Mouse (Mus musculus): ENCODE results near the gene Vmn2r52. TPM values are rescaled to one million over a fixed set of nuclear protein-coding genes. Genes with fewer than 3 reads are reported as not detected.
"Not testable (repeated sequence)": the region's sequence is repeated elsewhere in the genome, so short reads cannot be mapped to it uniquely, and the experiment has no call there.

The Vmn2r52 gene
- not detected in 2 replicates for polyA plus RNA-seq (2015; fragmentation: Nextera tagmentation; extraction: Ambion mirVana)

DNA sequence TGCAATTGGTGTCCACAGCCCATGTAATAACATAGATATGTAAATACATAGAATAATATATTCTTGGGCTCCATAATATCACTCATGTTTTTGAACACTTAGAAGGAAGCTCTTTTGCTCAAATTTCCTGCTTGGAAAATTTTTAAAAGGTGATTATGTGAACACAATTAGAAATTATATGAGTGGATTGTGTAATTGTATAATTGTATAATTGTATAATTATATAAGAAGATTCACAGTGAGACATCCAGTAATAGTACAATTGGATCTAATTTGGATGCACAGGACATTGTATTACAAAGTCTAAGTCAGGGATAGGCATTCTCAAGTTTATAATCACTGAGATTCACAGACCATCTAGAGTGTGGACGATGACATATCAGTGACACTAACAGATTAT, at the start of gene Vmn2r52:
Gene Vmn2r52 (minus strand): TSS at position 101 of the 400 bp plus-strand sequence.
- Histone ChIP-seq H3K27me3 (ENCODE audit: insufficient read depth, low read length) (no peaks in the 10 kb centered on the region), H3K4me3 (ENCODE audit: low read depth, low read length) (no peak within 1 kb of the TSS), H3K4me2 (ENCODE audit: low read depth, low read length) (no peak within 1 kb of the TSS), H3K36me3 (replicated peaks; ENCODE audit: insufficient read depth, low read length) (no peaks in the 10 kb centered on the region), H3K9ac (replicated peaks) (no peak within 1 kb of the TSS), H3K9me3 (ENCODE audit: low read length) (no peaks in the 10 kb centered on the region), H3K27ac (ENCODE audit: low read depth) (no peak within 1 kb of the TSS), H3K4me1 (ENCODE audit: insufficient read depth) (no peaks in the 10 kb centered on the region)
- no peak for TF ChIP-seq EP300 (IDR thresholded peaks at IDR 0.05; ENCODE audit: low read depth)
- TF ChIP-seq CTCF (IDR thresholded peaks at IDR 0.05; ENCODE audit: low read depth): no peak
- 67% methylated on average over 1 of the region's 1 CpGs for WGBS (ENCODE audit: insufficient replicate concordance)
- DNase-seq (no peak), ATAC-seq (no peak)

DNA sequence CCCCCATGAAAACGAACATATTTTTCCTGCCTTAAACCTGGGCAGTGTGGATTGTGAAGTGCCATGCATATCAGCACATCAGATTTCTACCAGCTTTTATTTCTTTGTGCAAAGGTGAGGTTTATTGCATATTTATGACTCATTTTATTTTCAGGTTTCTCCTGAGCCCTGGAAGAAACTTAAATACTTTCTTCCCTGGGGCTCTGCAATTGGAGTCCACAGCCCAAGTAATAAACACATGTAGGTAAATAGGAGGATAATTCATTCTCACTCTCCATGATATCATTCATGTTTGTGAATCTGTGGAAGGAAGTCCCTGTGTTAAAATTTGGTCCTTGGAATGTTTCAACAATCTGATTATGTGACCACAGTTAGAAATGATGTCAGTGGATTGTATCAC, 70.7 kb downstream of the Vmn2r52 start, which contains the start of gene Vmn2r51:
Gene Vmn2r51 (minus strand): TSS at position 101 of the 400 bp plus-strand sequence.
- not testable (repeated sequence) for H3K9me3 ChIP-seq (ENCODE audit: low read length); H3K36me3 ChIP-seq (replicated peaks; ENCODE audit: insufficient read depth, low read length); H3K4me1 ChIP-seq (ENCODE audit: insufficient read depth); H3K4me3 ChIP-seq (ENCODE audit: low read depth, low read length); ATAC-seq; DNase-seq; H3K27ac ChIP-seq (ENCODE audit: low read depth); H3K4me2 ChIP-seq (ENCODE audit: low read depth, low read length); H3K9ac ChIP-seq (replicated peaks); H3K27me3 ChIP-seq (ENCODE audit: insufficient read depth, low read length)
- WGBS (ENCODE audit: insufficient replicate concordance): 51% methylated on average over 1 of the region's 1 CpGs

Other genes starting within 250 kb of the Vmn2r52 start
- not detected in 2 replicates for gene Vmn2r48, start 223.0 kb downstream of the Vmn2r52 start, polyA plus RNA-seq (2015; fragmentation: Nextera tagmentation; extraction: Ambion mirVana)
- gene Vmn2r49, start 184.3 kb downstream of the Vmn2r52 start, polyA plus RNA-seq (2015; fragmentation: Nextera tagmentation; extraction: Ambion mirVana): not detected in 2 replicates
- not detected in 2 replicates for gene Vmn2r50, start 123.3 kb downstream of the Vmn2r52 start, polyA plus RNA-seq (2015; fragmentation: Nextera tagmentation; extraction: Ambion mirVana)
- not detected in 2 replicates for gene Vmn2r51, start 70.8 kb downstream of the Vmn2r52 start, polyA plus RNA-seq (2015; fragmentation: Nextera tagmentation; extraction: Ambion mirVana)
- gene Vmn1r66, start 101.4 kb upstream of the Vmn2r52 start, polyA plus RNA-seq (2015; fragmentation: Nextera tagmentation; extraction: Ambion mirVana): not detected in 2 replicates

Measured in liver, postnatal 0 days (tissue).